Mouse (Mus musculus): ENCODE results near the gene Gm20747.
"Not testable (repeated sequence)": the region's sequence is repeated elsewhere in the genome, so short reads cannot be mapped to it uniquely, and the experiment has no call there.

The Gm20747 gene

DNA sequence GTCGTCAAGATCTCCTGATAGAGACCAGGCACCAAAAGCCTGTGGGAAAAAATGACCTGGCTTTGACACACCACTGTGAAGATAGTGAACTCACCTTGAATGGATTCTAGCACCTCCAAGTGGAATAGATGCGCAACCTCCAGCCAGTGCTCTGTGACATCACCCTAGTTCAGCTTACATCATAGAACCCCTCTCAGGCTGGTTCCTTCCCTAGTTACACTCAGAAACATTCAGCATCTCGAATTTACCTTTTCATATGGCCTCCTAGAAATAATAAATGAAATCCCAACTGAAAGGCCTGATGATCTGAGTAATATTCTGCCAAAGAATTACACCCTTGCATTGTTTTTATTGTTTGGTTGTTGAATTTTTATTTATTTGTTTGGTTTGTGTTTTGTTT is at the start of gene Gm20747:
Gene Gm20747, minus strand, starts transcription at position 101 of the 400 bp plus-strand sequence.
- DNase-seq (ENCODE audit: low read depth, low spot score) = not testable (repeated sequence)
